9 mouse cellular contexts compared by ENCODE assay signal in genomic region chr14:55214507-55214906, GRCm38 (mm10). TPM values are rescaled to one million over a fixed set of nuclear protein-coding genes. Genes with fewer than 3 reads are reported as not detected.
DNase-seq lines count a peak whose midpoint lies in the region; ATAC-seq and TF ChIP-seq lines count a peak whose summit lies in the region.
"Had no signal": no experiment of that assay in that cellular context is flagged by ENCODE, and none has a peak within 500 bp of the region (broad histone marks: within the 10 kb centered on the region; RNA-seq: fewer than 3 reads in every experiment).

No protein-coding gene starts in this region.

- 46% methylated on average over 4 of the region's 4 CpGs for WGBS in heart, postnatal 0 days
- WGBS in heart, embryonic 12.5 days, result 58% methylated on average over 4 of the region's 4 CpGs
- 72% methylated on average over 4 of the region's 4 CpGs for WGBS in cerebellum, adult 2 months

- H3K4me3 ChIP-seq in heart, postnatal 0 days (ENCODE audit: low read depth, low read length), result no peak overlapping the region
- no peak overlapping the region for H3K4me3 ChIP-seq in heart, embryonic 12.5 days
- no peak overlapping the region for H3K4me3 ChIP-seq in cerebellum, adult 2 months (replicated peaks; ENCODE audit: insufficient read depth, low read depth, low read length)
- H3K4me3 ChIP-seq: limb, embryonic 13.5 days had no signal

- no peaks in the 10 kb centered on the region for H3K36me3 ChIP-seq in heart, postnatal 0 days (replicated peaks; ENCODE audit: control insufficient read depth, insufficient read depth, low read length)
- no peaks in the 10 kb centered on the region for H3K36me3 ChIP-seq in heart, embryonic 12.5 days
- H3K36me3 ChIP-seq: limb, embryonic 13.5 days had no signal

- H3K27me3 ChIP-seq in heart, postnatal 0 days (ENCODE audit: control insufficient read depth, insufficient read depth, low read length), result no peaks in the 10 kb centered on the region
- H3K27me3 ChIP-seq in heart, embryonic 12.5 days (replicated peaks), result peaks cover 1% of the 10 kb centered on the region
- H3K27me3 ChIP-seq in cerebellum, adult 2 months (ENCODE audit: control insufficient read depth, insufficient read depth, low read length), result no peaks in the 10 kb centered on the region
- H3K27me3 ChIP-seq: limb, embryonic 13.5 days had no signal

- no peak overlapping the region for H3K27ac ChIP-seq in heart, postnatal 0 days (ENCODE audit: low read depth)
- H3K27ac ChIP-seq in heart, embryonic 12.5 days (ENCODE audit: poor library complexity, severe bottlenecking), result no peak overlapping the region
- no peak overlapping the region for H3K27ac ChIP-seq in cerebellum, adult 2 months (ENCODE audit: insufficient read depth, low read length)
- H3K27ac ChIP-seq: limb, embryonic 13.5 days had no signal

- 0 out of 2 replicates have a peak, but pooled peaks cover 5% of the 10 kb centered on the region for H3K4me1 ChIP-seq in heart, postnatal 0 days (ENCODE audit: control insufficient read depth, insufficient read depth)
- no peaks in the 10 kb centered on the region for H3K4me1 ChIP-seq in heart, embryonic 12.5 days (replicated peaks)
- peaks cover 7% of the 10 kb centered on the region; the same call in 1 of the 2 replicates for H3K4me1 ChIP-seq in cerebellum, adult 2 months (ENCODE audit: control insufficient read depth, insufficient read depth, low read length)
- H3K4me1 ChIP-seq: limb, embryonic 13.5 days had no signal

- H3K9me3 ChIP-seq in heart, postnatal 0 days (replicated peaks; ENCODE audit: control insufficient read depth, low read length), result no peaks in the 10 kb centered on the region
- no peaks in the 10 kb centered on the region for H3K9me3 ChIP-seq in heart, embryonic 12.5 days (replicated peaks)
- H3K9me3 ChIP-seq: limb, embryonic 13.5 days had no signal

- peak; percentile 50 for TF ChIP-seq CTCF in heart, postnatal 0 days (IDR thresholded peaks at IDR 0.05; ENCODE audit: low read depth)
- peak; percentile 58 for TF ChIP-seq CTCF in cerebellum, adult 2 months (IDR thresholded peaks at IDR 0.05; ENCODE audit: borderline replicate concordance, insufficient read depth, low read depth, low read length)

- H3K4me2 ChIP-seq in heart, postnatal 0 days (ENCODE audit: low read depth, low read length), result no peak overlapping the region
- H3K4me2 ChIP-seq in heart, embryonic 12.5 days, result no peak overlapping the region
- H3K4me2 ChIP-seq: limb, embryonic 13.5 days had no signal

- no peak for DNase-seq in heart, postnatal 0 days (ENCODE audit: low spot score)
- peak; percentile 37 for DNase-seq in right cerebral cortex, postnatal 4 days
- DNase-seq in right cerebral cortex, postnatal 25 days, result no peak
- DNase-seq in cerebellum, adult 2 months, result peak; percentile 32 to 64
- DNase-seq in kidney, postnatal 4 days, result peak; percentile 61 to 65
- DNase-seq in retina, postnatal 7 days (ENCODE audit: low read depth, low spot score), result peak; percentile 5
- DNase-seq in urinary bladder, postnatal 36 days (ENCODE audit: low spot score in 2 of 2), result no peak

- TF ChIP-seq EP300 in heart, postnatal 0 days (IDR thresholded peaks at IDR 0.05; ENCODE audit: low read depth), result no peak

- ATAC-seq in heart, postnatal 0 days (ENCODE audit: insufficient read depth, low read depth), result no peak
- ATAC-seq in heart, embryonic 12.5 days (ENCODE audit: insufficient number of reproducible peaks, low FRiP score), result no peak

- H3K9ac ChIP-seq in heart, postnatal 0 days (replicated peaks; ENCODE audit: low read depth, low read length), result no peak overlapping the region
- no peak overlapping the region for H3K9ac ChIP-seq in heart, embryonic 12.5 days
- H3K9ac ChIP-seq: limb, embryonic 13.5 days had no signal

- no peak for TF ChIP-seq POLR2A in cerebellum, adult 2 months (IDR thresholded peaks at IDR 0.05; ENCODE audit: borderline replicate concordance, insufficient read depth, low read length)

RNA-seq across cellular contexts. Expression of gene Dhrs2, which starts 7.3 kb away (rescaled TPM):
- total RNA-seq in heart, postnatal 0 days (2014; rRNA removed; ENCODE audit: low replicate concordance), result not detected in 2 replicates
- not detected in 2 replicates for polyA plus RNA-seq in heart, postnatal 0 days (2015; fragmentation: Nextera tagmentation; extraction: Ambion mirVana)
- polyA plus RNA-seq in heart, embryonic 12.5 days (2016; fragmentation: Nextera tagmentation; extraction: Ambion mirVana), result not detected in 2 replicates
- polyA plus RNA-seq in cerebellum, adult 2 months (2012; rRNA removed), result 1.2 and 1.4 TPM in 2 replicates

Comparison
In these comparisons a context has a peak if more than half of its experiments do, and no peak if none do; other contexts are left out.
1. DNase-seq: peak in right cerebral cortex, postnatal 4 days (single experiment), cerebellum, adult 2 months (2 of 2), kidney, postnatal 4 days (2 of 2) and retina, postnatal 7 days (single experiment); none in heart, postnatal 0 days (single experiment), right cerebral cortex, postnatal 25 days (single experiment) and urinary bladder, postnatal 36 days (0 of 2).